Comparison of ENCODE assay signal across 29 mouse cellular contexts in genomic region chr11:46388438-46388837, GRCm38 (mm10). TPM values are rescaled to one million over a fixed set of nuclear protein-coding genes. Genes with fewer than 3 reads are reported as not detected.
A peak's percentile ranks its signal among the peaks of the same experiment; 100 is the strongest.
DNase-seq lines count a peak whose midpoint lies in the region; ATAC-seq lines count a peak whose summit lies in the region.
"Had no signal": no experiment of that assay in that cellular context is flagged by ENCODE, and none has a peak within 500 bp of the region (broad histone marks: within the 10 kb centered on the region; RNA-seq: fewer than 3 reads in every experiment).

No protein-coding gene starts in this region.

- H3K27ac ChIP-seq in kidney, embryonic 14.5 days (ENCODE audit: low read depth, low read length), result no peak overlapping the region
- no peak overlapping the region for H3K27ac ChIP-seq in hindbrain, embryonic 13.5 days
- H3K27ac ChIP-seq in forebrain, embryonic 13.5 days, result no peak overlapping the region
- H3K27ac ChIP-seq: embryonic facial prominence, embryonic 10.5 days; embryonic facial prominence, embryonic 15.5 days; forebrain, embryonic 12.5 days; hindbrain, embryonic 14.5 days; kidney, postnatal 0 days; liver, embryonic 14.5 days had no signal

- peak; percentile 61 for DNase-seq in CD4-positive, CD25-positive, alpha-beta regulatory T cell, adult 2 months (ENCODE audit: low read depth, low spot score)
- DNase-seq in kidney, postnatal 14 days, result no peak
- peak; percentile 58 for DNase-seq in CD4-positive helper T cell, adult 2 months (ENCODE audit: low read depth, low spot score)
- peak; percentile 51 for DNase-seq in thymus, postnatal 14 days
- DNase-seq: adrenal gland, adult 2 months; adrenal gland, postnatal 36 days; cerebellum, adult 2 months; cerebellum, postnatal 14 days; gastrocnemius, postnatal 10 days; kidney, adult 11 months; liver; lung, embryonic 14.5 days; lung, postnatal 14 days; midbrain, embryonic 14.5 days had no signal

- H3K4me1 ChIP-seq in kidney, embryonic 14.5 days (ENCODE audit: control insufficient read depth, insufficient read depth, low read length), result no peaks in the 10 kb centered on the region
- H3K4me1 ChIP-seq in hindbrain, embryonic 13.5 days (replicated peaks), result no peaks in the 10 kb centered on the region
- no peaks in the 10 kb centered on the region for H3K4me1 ChIP-seq in forebrain, embryonic 13.5 days
- H3K4me1 ChIP-seq: embryonic facial prominence, embryonic 15.5 days; forebrain, embryonic 12.5 days had no signal

- H3K9ac ChIP-seq in kidney, embryonic 14.5 days (ENCODE audit: low read depth, low read length), result no peak overlapping the region
- H3K9ac ChIP-seq in hindbrain, embryonic 13.5 days, result no peak overlapping the region
- no peak overlapping the region for H3K9ac ChIP-seq in forebrain, embryonic 13.5 days
- H3K9ac ChIP-seq: embryonic facial prominence, embryonic 15.5 days; forebrain, embryonic 12.5 days; hindbrain, embryonic 14.5 days; liver, embryonic 14.5 days; lung, embryonic 14.5 days had no signal

- no peak overlapping the region for H3K4me3 ChIP-seq in kidney, embryonic 14.5 days (ENCODE audit: low read length)
- H3K4me3 ChIP-seq in hindbrain, embryonic 13.5 days, result no peak overlapping the region
- H3K4me3 ChIP-seq in forebrain, embryonic 13.5 days, result no peak overlapping the region
- H3K4me3 ChIP-seq: embryonic facial prominence, embryonic 10.5 days; embryonic facial prominence, embryonic 15.5 days; forebrain, embryonic 12.5 days had no signal

- no peaks in the 10 kb centered on the region for H3K36me3 ChIP-seq in kidney, embryonic 14.5 days (ENCODE audit: control insufficient read depth, insufficient read depth, low read length)
- H3K36me3 ChIP-seq in hindbrain, embryonic 13.5 days, result no peaks in the 10 kb centered on the region
- no peaks in the 10 kb centered on the region for H3K36me3 ChIP-seq in forebrain, embryonic 13.5 days (ENCODE audit: poor library complexity, severe bottlenecking)
- H3K36me3 ChIP-seq: embryonic facial prominence, embryonic 10.5 days; embryonic facial prominence, embryonic 15.5 days; forebrain, embryonic 12.5 days had no signal

- no peaks in the 10 kb centered on the region for H3K27me3 ChIP-seq in kidney, embryonic 14.5 days (ENCODE audit: control insufficient read depth, insufficient read depth, low read length)
- H3K27me3 ChIP-seq in hindbrain, embryonic 13.5 days, result no peaks in the 10 kb centered on the region
- H3K27me3 ChIP-seq in forebrain, embryonic 13.5 days, result no peaks in the 10 kb centered on the region
- H3K27me3 ChIP-seq: embryonic facial prominence, embryonic 15.5 days; forebrain, embryonic 12.5 days had no signal

- 37% methylated on average over 6 of the region's 6 CpGs for WGBS in kidney, embryonic 14.5 days
- 75% methylated on average over 6 of the region's 6 CpGs for WGBS in hindbrain, embryonic 13.5 days
- WGBS in forebrain, embryonic 13.5 days, result 71% methylated on average over 6 of the region's 6 CpGs

- no peaks in the 10 kb centered on the region for H3K9me3 ChIP-seq in kidney, embryonic 14.5 days (ENCODE audit: control insufficient read depth, low read length)
- H3K9me3 ChIP-seq in hindbrain, embryonic 13.5 days, result no peaks in the 10 kb centered on the region
- H3K9me3 ChIP-seq in forebrain, embryonic 13.5 days (replicated peaks), result no peaks in the 10 kb centered on the region
- H3K9me3 ChIP-seq: embryonic facial prominence, embryonic 10.5 days; embryonic facial prominence, embryonic 15.5 days; forebrain, embryonic 12.5 days had no signal

- ATAC-seq in CD4-positive, CD25-positive, alpha-beta regulatory T cell, adult 4 months, result no peak
- ATAC-seq in kidney, embryonic 14.5 days (ENCODE audit: low FRiP score, low TSS enrichment), result peak; percentile 71
- ATAC-seq in hindbrain, embryonic 13.5 days (ENCODE audit: low FRiP score), result no peak
- no peak for ATAC-seq in forebrain, embryonic 13.5 days

- no peak overlapping the region; the same call in 1 of the 2 replicates for H3K4me2 ChIP-seq in kidney, embryonic 14.5 days (replicated peaks; ENCODE audit: low read depth, low read length)
- no peak overlapping the region for H3K4me2 ChIP-seq in hindbrain, embryonic 13.5 days
- H3K4me2 ChIP-seq in forebrain, embryonic 13.5 days, result no peak overlapping the region
- H3K4me2 ChIP-seq: embryonic facial prominence, embryonic 15.5 days; forebrain, embryonic 12.5 days; heart, embryonic 11.5 days; hindbrain, embryonic 14.5 days; lung, embryonic 14.5 days had no signal

RNA-seq across cellular contexts. Expression of gene Itk, which starts 0.9 kb away (rescaled TPM):
- polyA plus RNA-seq in CD4-positive, CD25-positive, alpha-beta regulatory T cell, adult 4 months (2017; shearing (Covaris generic)), result 100 to 1,000 TPM; 152 to 211 TPM
- polyA plus RNA-seq in kidney, embryonic 14.5 days (2014; fragmentation: Nextera tagmentation; extraction: Ambion mirVana), result 0.24 and 0.58 TPM in 2 replicates
- not detected in 2 replicates for polyA plus RNA-seq in hindbrain, embryonic 13.5 days (2015; fragmentation: Nextera tagmentation; extraction: Ambion mirVana)
- not detected in 2 replicates for polyA plus RNA-seq in forebrain, embryonic 13.5 days (2015; fragmentation: Nextera tagmentation; extraction: Ambion mirVana)
- polyA plus RNA-seq: forebrain, embryonic 12.5 days; heart, embryonic 11.5 days; limb, embryonic 11.5 days; midbrain, embryonic 14.5 days; neural tube, embryonic 14.5 days had no signal

RNA-seq across cellular contexts. Expression of gene Fam71b, which starts 7.9 kb away (rescaled TPM):
- under 1 TPM in 1 of 2 experiments, not detected in 1; 0.28 TPM for polyA plus RNA-seq in CD4-positive, CD25-positive, alpha-beta regulatory T cell, adult 4 months (2017; shearing (Covaris generic))
- not detected in 2 replicates for polyA plus RNA-seq in kidney, embryonic 14.5 days (2014; fragmentation: Nextera tagmentation; extraction: Ambion mirVana)
- polyA plus RNA-seq in hindbrain, embryonic 13.5 days (2015; fragmentation: Nextera tagmentation; extraction: Ambion mirVana), result not detected in 2 replicates
- not detected in 2 replicates for polyA plus RNA-seq in forebrain, embryonic 13.5 days (2015; fragmentation: Nextera tagmentation; extraction: Ambion mirVana)
- polyA plus RNA-seq: adrenal gland, adult 2 months; cerebellum, adult 2 months; cortical plate, adult 2 months; embryonic facial prominence, embryonic 10.5 days; embryonic facial prominence, embryonic 15.5 days; forebrain, embryonic 12.5 days; hindbrain, embryonic 14.5 days; kidney, postnatal 0 days; limb, embryonic 11.5 days; lung, embryonic 14.5 days; midbrain, embryonic 14.5 days; neural tube, embryonic 14.5 days; stomach, embryonic 16.5 days had no signal

RNA-seq across cellular contexts. Expression of gene Med7, which starts 48.3 kb away (rescaled TPM):
- 10 to 100 TPM; 32.6 to 42.0 TPM for polyA plus RNA-seq in CD4-positive, CD25-positive, alpha-beta regulatory T cell, adult 4 months (2017; shearing (Covaris generic))
- polyA plus RNA-seq in kidney, embryonic 14.5 days (2014; fragmentation: Nextera tagmentation; extraction: Ambion mirVana), result 88.2 and 98.4 TPM in 2 replicates
- polyA plus RNA-seq in hindbrain, embryonic 13.5 days (2015; fragmentation: Nextera tagmentation; extraction: Ambion mirVana), result 78.3 and 81.4 TPM in 2 replicates
- 94.8 and 95.0 TPM in 2 replicates for polyA plus RNA-seq in forebrain, embryonic 13.5 days (2015; fragmentation: Nextera tagmentation; extraction: Ambion mirVana)

Comparison
In these comparisons a context has a peak if more than half of its experiments do, and no peak if none do; other contexts are left out.
1. RNA of gene Itk, which starts 0.9 kb away (polyA plus RNA-seq): 152 to 211 TPM in CD4-positive, CD25-positive, alpha-beta regulatory T cell, adult 4 months; 0.24 to 0.58 TPM in kidney, embryonic 14.5 days, not detected in hindbrain, embryonic 13.5 days and not detected in forebrain, embryonic 13.5 days; every median in the first group is over 10 times any median in the second.